Mouse (Mus musculus): ENCODE data around the gene Rgs19. TPM values are rescaled to one million over a fixed set of nuclear protein-coding genes. Genes with fewer than 3 reads are reported as not detected.

Rgs19 gene
- total RNA-seq, 2 experiments from 2014 or later: 29.4 to 130 TPM

GRCm38 (mm10) chr2:181658930-181659555 is 34.7 kb downstream of the Rgs19 start:
- ATAC-seq (replicated peaks; ENCODE audit: low FRiP score, poor library complexity, severe bottlenecking): no peak

DNA sequence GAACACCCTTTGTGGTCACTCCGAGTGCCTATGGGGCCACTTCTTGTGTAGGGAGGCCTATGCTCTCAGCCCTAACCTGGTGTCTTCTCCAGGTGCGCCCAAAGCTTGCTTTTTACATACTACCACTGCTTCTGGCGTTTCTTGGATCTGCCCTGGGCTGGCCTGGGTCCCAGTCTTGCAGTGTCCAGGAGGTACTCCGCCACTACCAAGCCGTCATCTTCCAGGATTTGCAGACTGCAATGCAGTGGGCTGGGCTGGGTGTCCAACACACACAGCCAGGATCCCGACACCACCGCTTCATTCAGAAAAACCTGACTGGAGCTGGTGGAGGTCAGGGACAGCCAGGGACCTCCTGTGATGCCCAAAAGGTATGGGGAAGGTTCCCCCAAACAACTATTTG is 35.2 kb downstream of the Rgs19 start:
- no peak for ATAC-seq (replicated peaks; ENCODE audit: low FRiP score, poor library complexity, severe bottlenecking)

- no peak for ATAC-seq (replicated peaks; ENCODE audit: low FRiP score, poor library complexity, severe bottlenecking)
These were observed 36.3 kb downstream of the Rgs19 start for GRCm38 (mm10) chr2:181657441-181657840.

- ATAC-seq (replicated peaks; ENCODE audit: low FRiP score, poor library complexity, severe bottlenecking): no peak
These were observed 37.0 kb downstream of the Rgs19 start, which contains the start of gene Gm29797 for GRCm38 (mm10) chr2:181656734-181657133. TSS of gene Gm29797 (plus strand) at chr2:181657034.

DNA sequence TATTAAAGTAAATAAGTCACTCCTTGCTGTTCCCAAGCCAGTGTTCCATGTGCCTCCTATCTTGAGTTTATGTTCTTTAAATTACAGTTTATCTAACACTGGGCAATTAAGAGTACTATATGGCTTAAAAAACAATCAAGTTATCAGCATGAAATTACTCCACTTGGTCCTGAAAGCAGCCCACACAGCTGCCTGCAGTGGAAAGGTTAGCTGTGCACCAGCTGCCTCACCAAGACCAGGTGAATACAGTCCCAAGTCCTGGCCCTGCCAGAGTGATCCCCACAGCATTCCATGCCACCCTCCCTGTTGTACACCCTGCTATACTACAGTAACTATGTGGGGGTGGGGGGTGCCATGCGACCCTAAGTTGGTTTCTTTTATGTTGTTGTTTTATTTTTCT is 40.3 kb downstream of the Rgs19 start:
- no peak for ATAC-seq (replicated peaks; ENCODE audit: low FRiP score, poor library complexity, severe bottlenecking)

DNA sequence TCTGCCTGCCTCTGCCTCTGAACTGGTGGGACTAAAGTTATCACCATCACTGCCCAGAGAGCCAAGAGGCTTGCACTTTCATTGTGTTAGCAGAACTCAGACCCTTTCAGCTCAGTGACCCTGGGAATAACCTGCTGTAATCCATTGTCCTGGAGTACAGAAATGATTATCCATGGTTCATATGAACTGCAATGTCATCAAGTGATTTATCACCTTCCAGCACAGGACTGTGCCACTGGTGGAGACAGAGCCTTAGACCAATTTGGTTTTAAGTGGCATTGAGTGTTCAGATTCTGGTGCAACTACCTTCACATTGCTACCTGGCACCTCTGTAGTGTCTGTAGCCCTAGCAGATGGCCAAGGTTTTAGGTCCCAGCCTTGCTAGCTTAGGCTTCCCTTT is 40.7 kb downstream of the Rgs19 start:
- no peak for ATAC-seq (replicated peaks; ENCODE audit: low FRiP score, poor library complexity, severe bottlenecking)

GRCm38 (mm10) chr2:181648926-181649325 is 44.9 kb downstream of the Rgs19 start:
- ATAC-seq (replicated peaks; ENCODE audit: low FRiP score, poor library complexity, severe bottlenecking): no peak

GRCm38 (mm10) chr2:181646626-181647472 is 46.9 kb downstream of the Rgs19 start:
- no peak for ATAC-seq (replicated peaks; ENCODE audit: low FRiP score, poor library complexity, severe bottlenecking)

- no peak for ATAC-seq (replicated peaks; ENCODE audit: low FRiP score, poor library complexity, severe bottlenecking)
These were observed 48.1 kb downstream of the Rgs19 start for GRCm38 (mm10) chr2:181645666-181646065.

DNA sequence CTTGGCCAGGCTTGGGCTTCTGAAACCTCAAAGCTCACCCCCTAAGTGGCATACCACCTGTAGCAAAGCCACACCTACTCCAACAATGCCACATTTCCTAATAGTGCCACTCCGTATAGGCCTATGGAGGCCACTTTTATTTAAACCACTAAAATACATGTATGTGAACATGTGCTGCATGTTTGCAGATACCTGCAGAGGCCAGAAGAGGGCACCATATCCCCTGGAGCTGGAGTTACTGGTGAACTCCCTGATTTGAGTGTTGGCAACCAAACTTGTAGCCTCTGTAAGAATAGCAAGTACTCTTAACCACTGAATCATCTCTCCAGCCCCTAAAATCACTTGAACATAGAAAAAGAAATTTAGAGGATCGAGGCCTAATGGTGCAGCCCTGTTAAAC is 49.4 kb downstream of the Rgs19 start:
- peak; percentile 71 for ATAC-seq (replicated peaks; ENCODE audit: low FRiP score, poor library complexity, severe bottlenecking)

Other genes starting within 250 kb of the Rgs19 start
- 1.9 and 2.9 TPM in 2 replicates for gene Zbtb46, start 234.6 kb downstream of the Rgs19 start, total RNA-seq (2015; ENCODE audit: low replicate concordance)
- 5.4 and 6.2 TPM in 2 replicates for gene Zbtb46, start 234.6 kb downstream of the Rgs19 start, total RNA-seq (2017; ENCODE audit: low replicate concordance)
- not detected in 2 replicates for gene Abhd16b, start 200.8 kb downstream of the Rgs19 start, total RNA-seq (2015; ENCODE audit: low replicate concordance)
- gene Abhd16b, start 200.8 kb downstream of the Rgs19 start, total RNA-seq (2017; ENCODE audit: low replicate concordance): not detected in 2 replicates
- gene Tpd52l2, start 196.8 kb downstream of the Rgs19 start, total RNA-seq (2015; ENCODE audit: low replicate concordance): 21.3 and 27.5 TPM in 2 replicates
- 25.3 and 41.0 TPM in 2 replicates for gene Tpd52l2, start 196.8 kb downstream of the Rgs19 start, total RNA-seq (2017; ENCODE audit: low replicate concordance)
- gene Dnajc5, start 173.5 kb downstream of the Rgs19 start, total RNA-seq (2015; ENCODE audit: low replicate concordance): 8.2 and 17.1 TPM in 2 replicates
- gene Dnajc5, start 173.5 kb downstream of the Rgs19 start, total RNA-seq (2017; ENCODE audit: low replicate concordance): 12.7 and 14.8 TPM in 2 replicates
- 18.8 and 40.8 TPM in 2 replicates for gene Uckl1, start 109.1 kb downstream of the Rgs19 start, total RNA-seq (2015; ENCODE audit: low replicate concordance)
- 11.6 and 16.0 TPM in 2 replicates for gene Uckl1, start 109.1 kb downstream of the Rgs19 start, total RNA-seq (2017; ENCODE audit: low replicate concordance)
- gene Prpf6, start 102.1 kb downstream of the Rgs19 start, total RNA-seq (2015; ENCODE audit: low replicate concordance): 9.2 and 16.9 TPM in 2 replicates
- gene Prpf6, start 102.1 kb downstream of the Rgs19 start, total RNA-seq (2017; ENCODE audit: low replicate concordance): 21.0 and 30.1 TPM in 2 replicates
- 2.1 and 6.3 TPM in 2 replicates for gene Zfp512b, start 101.2 kb downstream of the Rgs19 start, total RNA-seq (2015; ENCODE audit: low replicate concordance)
- 1.5 and 5.1 TPM in 2 replicates for gene Zfp512b, start 101.2 kb downstream of the Rgs19 start, total RNA-seq (2017; ENCODE audit: low replicate concordance)
- gene Samd10, start 94.8 kb downstream of the Rgs19 start, total RNA-seq (2015; ENCODE audit: low replicate concordance): 0.63 and 4.0 TPM in 2 replicates
- gene Samd10, start 94.8 kb downstream of the Rgs19 start, total RNA-seq (2017; ENCODE audit: low replicate concordance): 0.56 and 1.9 TPM in 2 replicates
- gene Gm29797, start 36.9 kb downstream of the Rgs19 start, total RNA-seq (2015; ENCODE audit: low replicate concordance): not detected in 2 replicates
- gene Gm29797, start 36.9 kb downstream of the Rgs19 start, total RNA-seq (2017; ENCODE audit: low replicate concordance): not detected in 2 replicates
- not detected in 2 replicates for gene Sox18, start 22.3 kb downstream of the Rgs19 start, total RNA-seq (2015; ENCODE audit: low replicate concordance)
- not detected in 2 replicates for gene Sox18, start 22.3 kb downstream of the Rgs19 start, total RNA-seq (2017; ENCODE audit: low replicate concordance)
- not detected in 2 replicates for gene Tcea2, start 13.7 kb downstream of the Rgs19 start, total RNA-seq (2015; ENCODE audit: low replicate concordance)
- not detected in 2 replicates for gene Tcea2, start 13.7 kb downstream of the Rgs19 start, total RNA-seq (2017; ENCODE audit: low replicate concordance)
- gene Lkaaear1, start 4.5 kb upstream of the Rgs19 start, total RNA-seq (2015; ENCODE audit: low replicate concordance): not detected in 2 replicates
- not detected in 2 replicates for gene Lkaaear1, start 4.5 kb upstream of the Rgs19 start, total RNA-seq (2017; ENCODE audit: low replicate concordance)
- gene Oprl1, start 21.0 kb upstream of the Rgs19 start, total RNA-seq (2015; ENCODE audit: low replicate concordance): not detected in 2 replicates
- gene Oprl1, start 21.0 kb upstream of the Rgs19 start, total RNA-seq (2017; ENCODE audit: low replicate concordance): 1.3 TPM in 1 of 2 replicates, not detected in the other
- gene Myt1, start 69.4 kb upstream of the Rgs19 start, total RNA-seq (2015; ENCODE audit: low replicate concordance): not detected in 2 replicates
- not detected in 2 replicates for gene Myt1, start 69.4 kb upstream of the Rgs19 start, total RNA-seq (2017; ENCODE audit: low replicate concordance)
- 120 and 125 TPM in 2 replicates for gene Pcmtd2, start 143.9 kb upstream of the Rgs19 start, total RNA-seq (2015; ENCODE audit: low replicate concordance)
- 171 and 192 TPM in 2 replicates for gene Pcmtd2, start 143.9 kb upstream of the Rgs19 start, total RNA-seq (2017; ENCODE audit: low replicate concordance)
- gene Polr3k, start 170.4 kb upstream of the Rgs19 start, total RNA-seq (2015; ENCODE audit: low replicate concordance): 2.5 and 7.3 TPM in 2 replicates
- gene Polr3k, start 170.4 kb upstream of the Rgs19 start, total RNA-seq (2017; ENCODE audit: low replicate concordance): 7.7 and 11.7 TPM in 2 replicates